Mouse (Mus musculus) bone marrow macrophage, adult 2 months (primary cell): ENCODE data around the gene Sema3c. TPM values are rescaled to one million over a fixed set of nuclear protein-coding genes. Genes with fewer than 3 reads are reported as not detected.

Experiments
- H3K27ac ChIP-seq: 2 replicates; pipeline ENCODE4 v1.5.1; 2012; ENCODE audit warnings: low read depth, low read length; ENCODE audit not compliant: insufficient read depth
- H3K4me1 ChIP-seq: 2 replicates; pipeline ENCODE4 v1.6.1; 2012; ENCODE audit warnings: low read length; ENCODE audit not compliant: control insufficient read depth, insufficient read depth
- H3K4me3 ChIP-seq: 2 replicates; pipeline ENCODE4 v1.5.1; 2012; ENCODE audit warnings: mild to moderate bottlenecking, low read length, moderate library complexity; ENCODE audit not compliant: insufficient read depth
- CTCF ChIP-seq: IDR thresholded peaks from 2 replicates; pipeline ENCODE4 v1.5.1; 2012; ENCODE audit warnings: low read depth, mild to moderate bottlenecking, low read length, moderate library complexity
- POLR2A ChIP-seq: IDR thresholded peaks from 2 replicates; pipeline ENCODE4 v1.6.1; 2012; ENCODE audit warnings: mild to moderate bottlenecking, low read depth, low read length, borderline replicate concordance
- polyA plus RNA-seq: library from polyadenylated mRNA; stranded (reverse); fragments of >200 nt; gene quantifications from 2 replicates; pipeline ENCODE4 v1.2.4, GENCODE M21; 2012; ENCODE audit not compliant: missing spikeins, insufficient read depth, insufficient read length

Gene Sema3c
- polyA plus RNA-seq, 1 experiment: 0.78 TPM

GRCm38 (mm10) chr5:17647643-17648226 is 73.7 kb downstream of the Sema3c start:
- no peak for TF ChIP-seq POLR2A
- no peak for TF ChIP-seq CTCF
- H3K4me3 ChIP-seq: no peak overlapping the region
- H3K27ac ChIP-seq: no peak overlapping the region
- H3K4me1 ChIP-seq: no peaks in the 10 kb centered on the region

DNA sequence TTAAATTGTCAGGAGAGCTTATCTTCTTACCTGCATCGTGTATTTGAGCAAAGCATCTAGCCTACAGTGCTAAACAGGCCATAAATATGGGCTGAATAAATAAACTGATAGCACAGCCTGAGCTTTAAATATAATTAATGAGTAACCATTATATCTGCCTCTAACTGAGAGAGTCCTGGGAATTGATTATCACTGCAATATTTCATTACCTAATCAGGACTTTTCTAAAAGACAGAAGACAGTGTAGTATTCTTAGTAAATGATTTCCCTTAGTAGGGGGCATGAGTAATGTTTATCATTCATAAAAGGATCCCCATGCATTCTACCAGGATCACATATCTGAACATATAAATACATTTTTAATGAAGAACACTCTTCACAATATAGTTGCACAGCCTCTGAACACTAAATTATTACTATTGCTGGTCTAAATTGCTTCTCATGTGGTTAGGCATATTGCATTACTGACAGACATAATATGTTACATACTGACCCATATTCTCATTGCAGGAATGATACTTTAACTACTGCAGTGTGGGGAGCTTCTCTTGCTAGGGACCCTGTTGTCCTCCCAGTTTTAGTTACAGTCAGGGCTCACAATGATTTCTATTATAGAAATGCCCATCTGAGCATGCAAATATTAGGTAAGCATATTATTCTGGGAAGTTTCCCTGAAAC is 74.9 kb downstream of the Sema3c start:
- Histone ChIP-seq H3K27ac (no peak overlapping the region), H3K4me3 (no peak overlapping the region), H3K4me1 (no peaks in the 10 kb centered on the region)
- no peak for TF ChIP-seq POLR2A

GRCm38 (mm10) chr5:17661223-17661622 is 87.1 kb downstream of the Sema3c start:
- Histone ChIP-seq H3K27ac (no peak overlapping the region), H3K4me1 (no peaks in the 10 kb centered on the region), H3K4me3 (no peak overlapping the region)
- no peak for TF ChIP-seq CTCF

GRCm38 (mm10) chr5:17671356-17671755 is 97.3 kb downstream of the Sema3c start:
- TF ChIP-seq POLR2A: no peak
- no peak for TF ChIP-seq CTCF
- H3K4me1 ChIP-seq: no peaks in the 10 kb centered on the region

GRCm38 (mm10) chr5:17680862-17681261 is 106.8 kb downstream of the Sema3c start:
- no peak for TF ChIP-seq POLR2A
- TF ChIP-seq CTCF: no peak
- no peak overlapping the region for H3K4me3 ChIP-seq
- no peaks in the 10 kb centered on the region for H3K4me1 ChIP-seq
- H3K27ac ChIP-seq: no peak overlapping the region

More at GRCm38 (mm10) chr5:17671356-17671755, 97.3 kb downstream of the Sema3c start:
- H3K27ac ChIP-seq: no peak overlapping the region
- H3K4me3 ChIP-seq: no peak overlapping the region

GRCm38 (mm10) chr5:17689121-17689520 is 115.0 kb downstream of the Sema3c start:
- H3K4me1 ChIP-seq: peaks cover 6% of the 10 kb centered on the region; the same call in 1 of the 2 replicates
- no peak for TF ChIP-seq POLR2A
- TF ChIP-seq CTCF: no peak
- H3K27ac ChIP-seq: no peak overlapping the region
- no peak overlapping the region for H3K4me3 ChIP-seq

- TF ChIP-seq CTCF (no peak), POLR2A (no peak)
- H3K4me3 ChIP-seq: no peak overlapping the region
- H3K4me1 ChIP-seq: peaks cover 6% of the 10 kb centered on the region; the same call in 1 of the 2 replicates
- H3K27ac ChIP-seq: no peak overlapping the region
Observed at GRCm38 (mm10) chr5:17689604-17690003, 115.5 kb downstream of the Sema3c start.

- Histone ChIP-seq H3K4me3 (no peak overlapping the region), H3K4me1 (0 out of 2 replicates have a peak, but pooled peaks cover 2% of the 10 kb centered on the region), H3K27ac (no peak overlapping the region)
- TF ChIP-seq CTCF (no peak), POLR2A (no peak)
Observed at GRCm38 (mm10) chr5:17695366-17695765, 121.3 kb downstream of the Sema3c start.

- no peak for TF ChIP-seq CTCF
- TF ChIP-seq POLR2A: no peak
- H3K4me3 ChIP-seq: no peak overlapping the region
- H3K4me1 ChIP-seq: no peaks in the 10 kb centered on the region
- H3K27ac ChIP-seq: no peak overlapping the region
Observed at GRCm38 (mm10) chr5:17698905-17699304, 124.8 kb downstream of the Sema3c start.

DNA sequence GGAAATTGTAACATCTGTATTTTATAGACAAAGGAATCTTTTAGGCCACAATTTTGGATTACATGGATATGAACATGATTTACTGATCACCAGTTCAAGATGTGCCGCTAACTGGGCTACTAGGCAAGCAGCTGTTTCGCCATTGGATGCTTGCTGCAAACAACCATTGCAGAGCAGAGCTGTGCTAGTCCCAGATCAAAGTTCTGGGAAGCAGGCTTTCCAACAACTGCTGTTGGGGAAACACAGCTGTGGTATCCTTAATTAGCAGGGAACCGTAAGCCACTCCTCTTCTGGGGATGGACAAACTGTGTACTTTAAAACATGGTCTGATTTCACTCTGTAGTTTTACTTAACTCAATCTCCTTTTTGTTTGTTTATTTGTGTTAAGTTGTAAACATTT is 130.1 kb downstream of the Sema3c start:
- Histone ChIP-seq H3K4me3 (no peak overlapping the region), H3K4me1 (no peaks in the 10 kb centered on the region), H3K27ac (no peak overlapping the region)
- TF ChIP-seq POLR2A (no peak), CTCF (no peak)
